Mouse (Mus musculus) forebrain, embryonic 11.5 days (tissue): ENCODE measurements around the gene Prdm8. TPM values are rescaled to one million over a fixed set of nuclear protein-coding genes. Genes with fewer than 3 reads are reported as not detected.
A peak's percentile ranks its signal among the peaks of the same experiment; 100 is the strongest.

Experiments
- ATAC-seq: fragments of 200-750 bp; cut with Nextera tagmentation; replicated peaks from 2 replicates; pipeline ENCODE4 v1.8.0; 2017; ENCODE audit warnings: moderate TSS enrichment; ENCODE audit not compliant: low FRiP score
- DNase-seq: peaks from one replicate; pipeline ENCODE4 v3.0.0-alpha.2; 2017; ENCODE audit warnings: low spot score
- H3K27ac ChIP-seq: fragments of 300-500 bp; sonication (generic); 2 replicates; pipeline ENCODE4 v1.5.1; 2014; ENCODE audit warnings: low read depth, low read length
- H3K27me3 ChIP-seq: fragments of 300-500 bp; sonication (generic); 2 replicates; pipeline ENCODE4 v1.6.1; 2014; ENCODE audit warnings: mild to moderate bottlenecking, low read length, mixed read lengths; ENCODE audit not compliant: control insufficient read depth, insufficient read depth
- H3K36me3 ChIP-seq: fragments of 300-500 bp; sonication (generic); 2 replicates; pipeline ENCODE4 v1.6.1; 2014; ENCODE audit warnings: mild to moderate bottlenecking, low read length, moderate library complexity, mixed read lengths; ENCODE audit not compliant: control insufficient read depth, insufficient read depth
- H3K4me1 ChIP-seq: fragments of 300-500 bp; sonication (generic); replicated peaks from 2 replicates; pipeline ENCODE4 v1.6.1; 2014; ENCODE audit warnings: low read length, mixed read lengths; ENCODE audit not compliant: control insufficient read depth, insufficient read depth
- H3K4me2 ChIP-seq: fragments of 300-500 bp; sonication (generic); 2 replicates; pipeline ENCODE4 v1.6.1; 2014; ENCODE audit warnings: low read depth, mild to moderate bottlenecking, low read length, moderate library complexity, mixed read lengths; ENCODE audit not compliant: severe bottlenecking
- H3K4me3 ChIP-seq: fragments of 300-500 bp; sonication (generic); 2 replicates; pipeline ENCODE4 v1.5.1; 2014; ENCODE audit warnings: low read depth, low read length
- H3K9ac ChIP-seq: fragments of 300-500 bp; sonication (generic); 2 replicates; pipeline ENCODE4 v1.6.1; 2014; ENCODE audit warnings: low read length
- H3K9me3 ChIP-seq: fragments of 300-500 bp; sonication (generic); 2 replicates; pipeline ENCODE4 v1.6.1; 2016; ENCODE audit warnings: low read length, mixed read lengths; ENCODE audit not compliant: control insufficient read depth
- WGBS: fragments of 180-500 bp; shearing (Covaris S2); extraction: QIAGEN DNeasy Blood & Tissue Kit; methylation state at CpG from one replicate; pipeline ENCODE4 v1.1.7; 2014; 5-methylcytosine and 5-hydroxymethylcytosine counted together
- polyA plus RNA-seq: library from polyadenylated mRNA; unstranded; fragments of >200 nt; fragmentation: Nextera tagmentation; extraction: Ambion mirVana; gene quantifications from 2 replicates; pipeline ENCODE4 v1.2.1, GENCODE M21; 2014

Gene Prdm8
- polyA plus RNA-seq, 1 experiment from 2014 or later: 0.96 TPM

DNA sequence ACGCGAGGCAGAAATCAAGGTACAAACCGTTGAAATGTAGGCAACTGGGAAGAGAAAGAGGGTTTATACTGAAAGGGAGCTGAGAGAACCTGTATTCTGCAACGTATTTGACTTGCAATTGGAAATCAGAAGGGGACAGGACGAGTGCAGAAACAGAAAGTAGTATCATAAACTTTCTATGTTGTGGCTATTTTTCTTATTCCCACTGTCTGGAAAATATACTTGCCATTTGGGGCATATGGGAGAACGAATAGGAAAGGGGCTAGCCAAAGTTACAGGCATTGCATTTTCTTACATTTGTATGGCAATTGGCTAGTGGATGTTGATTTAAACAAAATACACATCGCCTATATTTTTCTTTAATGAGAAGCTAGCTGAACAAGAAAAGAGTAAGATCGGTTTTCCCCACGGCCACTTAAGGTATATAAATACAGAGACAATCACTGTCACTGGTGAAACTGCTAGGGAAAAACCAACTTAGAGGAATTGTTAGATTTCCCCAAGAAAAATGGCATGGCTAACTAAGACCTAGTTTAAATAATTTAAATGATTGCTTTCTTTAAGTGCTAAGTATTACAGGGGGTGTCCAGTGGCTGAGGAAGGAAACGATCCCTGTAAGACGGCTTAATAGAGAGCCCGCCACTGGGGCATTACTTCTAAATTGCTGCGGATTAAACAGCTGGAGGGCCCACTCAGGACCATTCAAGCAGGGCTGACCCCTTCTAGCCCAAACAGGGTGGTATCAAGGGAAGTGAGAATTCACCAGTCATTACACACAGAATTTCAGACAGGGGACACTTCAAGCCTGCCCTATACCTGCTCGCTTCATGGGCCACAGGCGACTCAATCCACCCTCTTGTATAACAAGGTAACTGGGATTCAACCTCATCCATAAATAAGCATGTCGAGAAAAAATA lies 14.9 kb downstream of the Prdm8 start:
- no peaks in the 10 kb centered on the region for H3K9me3 ChIP-seq
- H3K4me3 ChIP-seq: peak overlapping the region; percentile 25
- no peak overlapping the region for H3K9ac ChIP-seq
- H3K36me3 ChIP-seq: no peaks in the 10 kb centered on the region
- H3K27ac ChIP-seq: no peak overlapping the region
- no peak for DNase-seq
- no peak for ATAC-seq
- H3K27me3 ChIP-seq: peaks cover 81% of the 10 kb centered on the region
- WGBS: 3% methylated on average over 16 of the region's 16 CpGs
- peaks cover 24% of the 10 kb centered on the region for H3K4me1 ChIP-seq
- H3K4me2 ChIP-seq: peak overlapping the region; percentile 57

DNA sequence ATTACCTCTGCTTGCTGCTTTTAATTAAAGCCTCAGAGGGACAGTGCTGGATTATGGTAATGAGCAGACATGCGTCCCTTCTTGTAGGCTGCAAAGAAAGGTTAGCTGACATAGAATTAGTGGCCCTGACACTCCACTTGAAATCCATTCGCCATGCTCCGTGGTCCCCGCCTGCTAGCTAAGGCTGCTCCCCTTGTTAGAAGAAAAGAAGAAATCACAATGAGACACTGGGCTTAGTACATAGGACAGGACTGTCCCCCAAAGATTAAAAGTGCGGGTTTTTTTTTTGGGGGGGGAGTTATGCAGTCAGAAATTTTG lies 15.6 kb downstream of the Prdm8 start:
- WGBS: under 1% methylated on average over 5 of the region's 5 CpGs
- H3K27me3 ChIP-seq: peaks cover 83% of the 10 kb centered on the region
- peak; percentile 56 for DNase-seq
- no peak overlapping the region for H3K27ac ChIP-seq
- H3K36me3 ChIP-seq: no peaks in the 10 kb centered on the region
- H3K4me2 ChIP-seq: 0 out of 2 replicates have a peak overlapping the region, but pooled peaks have one; percentile 12
- H3K9ac ChIP-seq: no peak overlapping the region
- H3K9me3 ChIP-seq: no peaks in the 10 kb centered on the region
- 0 out of 2 replicates have a peak overlapping the region, but pooled peaks have one; percentile 5 for H3K4me3 ChIP-seq
- peaks cover 24% of the 10 kb centered on the region for H3K4me1 ChIP-seq
- no peak for ATAC-seq

DNA sequence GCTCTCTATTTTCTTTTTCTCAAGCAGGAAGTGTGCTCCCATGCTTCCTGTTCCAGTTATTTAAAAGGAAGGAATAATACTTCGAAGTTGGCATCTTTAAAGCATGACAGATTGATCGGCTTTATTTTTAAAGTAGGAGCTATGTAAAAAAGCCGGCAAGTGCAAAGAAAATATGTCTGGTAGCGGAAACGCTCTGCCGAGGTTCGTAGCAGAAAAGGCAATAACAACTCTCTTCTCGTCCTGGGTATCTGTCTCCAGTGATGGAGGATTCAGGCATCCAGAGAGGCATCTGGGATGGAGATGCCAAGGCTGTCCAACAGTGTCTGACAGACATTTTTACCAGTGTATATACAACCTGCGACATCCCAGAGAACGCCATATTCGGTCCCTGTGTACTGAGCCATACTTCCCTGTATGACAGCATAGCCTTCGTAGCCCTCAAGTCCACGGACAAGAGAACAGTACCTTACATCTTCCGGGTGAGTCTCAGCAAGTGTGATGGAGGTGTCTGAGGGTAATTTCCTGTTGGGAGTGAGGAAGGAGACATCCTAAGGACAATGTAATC lies 16.1 kb downstream of the Prdm8 start:
- Histone ChIP-seq H3K27me3 (peaks cover 85% of the 10 kb centered on the region), H3K4me1 (peaks cover 24% of the 10 kb centered on the region), H3K27ac (no peak overlapping the region), H3K4me2 (0 out of 2 replicates have a peak overlapping the region, but pooled peaks have one; percentile 8), H3K36me3 (no peaks in the 10 kb centered on the region), H3K4me3 (no peak overlapping the region), H3K9ac (no peak overlapping the region), H3K9me3 (no peaks in the 10 kb centered on the region)
- WGBS: 2% methylated on average over 14 of the region's 14 CpGs
- peak; percentile 54 for DNase-seq
- no peak for ATAC-seq

DNA sequence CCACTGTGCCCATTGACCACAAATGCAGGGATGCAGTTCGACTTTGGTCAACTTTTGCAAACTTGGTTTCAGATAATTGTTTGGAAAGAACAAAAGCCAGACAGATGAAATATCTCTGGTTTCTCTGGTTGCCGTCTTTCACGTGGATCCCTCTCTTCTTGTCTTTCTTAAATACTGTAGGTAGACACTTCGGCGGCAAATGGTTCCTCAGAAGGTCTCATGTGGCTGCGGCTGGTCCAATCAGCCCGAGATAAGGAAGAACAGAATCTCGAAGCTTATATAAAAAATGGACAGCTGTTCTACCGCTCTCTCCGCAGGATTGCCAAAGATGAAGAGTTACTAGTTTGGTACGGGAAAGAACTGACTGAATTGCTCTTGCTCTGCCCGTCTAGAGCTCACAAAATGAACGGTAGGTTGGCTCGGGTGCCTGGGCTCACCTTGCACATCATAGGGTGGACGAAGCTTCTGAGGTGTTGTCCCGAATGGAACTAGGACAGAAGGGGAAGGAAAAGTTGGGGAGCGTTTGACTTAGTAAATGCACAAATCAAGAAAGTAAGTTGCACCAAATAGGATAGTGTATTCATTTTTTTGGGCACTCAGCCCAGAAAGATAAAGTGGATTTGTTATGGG lies 17.4 kb downstream of the Prdm8 start:
- under 1% methylated on average over 17 of the region's 17 CpGs for WGBS
- H3K4me2 ChIP-seq: no peak overlapping the region

DNA sequence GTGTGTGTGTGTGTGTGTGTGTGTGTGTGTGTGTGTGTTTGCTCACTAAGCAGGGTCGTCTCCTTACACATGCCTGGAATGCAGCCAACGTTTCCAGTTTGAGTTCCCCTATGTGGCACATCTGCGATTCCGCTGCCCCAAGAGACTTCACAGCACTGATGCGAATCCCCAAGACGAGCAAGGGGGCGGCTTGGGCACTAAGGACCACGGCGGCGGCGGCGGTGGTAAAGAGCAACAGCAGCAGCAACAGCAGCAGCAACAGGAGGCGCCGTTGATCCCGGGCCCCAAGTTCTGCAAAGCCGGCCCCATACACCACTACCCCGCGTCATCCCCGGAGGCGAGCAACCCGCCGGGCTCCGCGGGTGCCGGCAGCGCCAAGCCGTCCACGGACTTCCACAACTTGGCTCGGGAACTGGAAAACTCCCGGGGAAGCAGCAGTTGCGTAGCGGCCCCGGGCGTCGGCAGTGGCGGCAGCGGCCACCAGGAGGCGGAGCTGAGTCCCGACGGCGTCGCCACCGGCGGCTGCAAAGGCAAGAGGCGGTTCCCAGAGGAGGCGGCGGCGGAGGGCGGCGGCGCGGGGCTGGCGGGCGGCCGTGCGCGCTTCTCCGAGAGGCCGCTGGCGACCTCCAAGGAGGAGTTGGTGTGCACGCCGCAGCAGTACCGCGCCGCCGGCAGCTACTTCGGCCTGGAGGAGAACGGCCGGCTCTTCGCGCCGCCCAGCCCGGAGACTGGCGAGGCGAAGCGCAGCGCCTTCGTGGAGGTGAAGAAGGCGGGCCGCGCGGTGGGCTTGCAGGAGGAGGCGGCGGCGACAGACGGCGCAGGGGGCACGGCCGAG lies 18.2 kb downstream of the Prdm8 start:
- peaks cover 17% of the 10 kb centered on the region for H3K4me1 ChIP-seq

More for the DNA sequence above, 17.4 kb downstream of the Prdm8 start:
- Histone ChIP-seq H3K9me3 (no peaks in the 10 kb centered on the region), H3K36me3 (no peaks in the 10 kb centered on the region), H3K4me3 (no peak overlapping the region), H3K9ac (no peak overlapping the region), H3K27ac (no peak overlapping the region), H3K4me1 (peaks cover 23% of the 10 kb centered on the region), H3K27me3 (peaks cover 84% of the 10 kb centered on the region)
- ATAC-seq (no peak), DNase-seq (no peak)

DNA sequence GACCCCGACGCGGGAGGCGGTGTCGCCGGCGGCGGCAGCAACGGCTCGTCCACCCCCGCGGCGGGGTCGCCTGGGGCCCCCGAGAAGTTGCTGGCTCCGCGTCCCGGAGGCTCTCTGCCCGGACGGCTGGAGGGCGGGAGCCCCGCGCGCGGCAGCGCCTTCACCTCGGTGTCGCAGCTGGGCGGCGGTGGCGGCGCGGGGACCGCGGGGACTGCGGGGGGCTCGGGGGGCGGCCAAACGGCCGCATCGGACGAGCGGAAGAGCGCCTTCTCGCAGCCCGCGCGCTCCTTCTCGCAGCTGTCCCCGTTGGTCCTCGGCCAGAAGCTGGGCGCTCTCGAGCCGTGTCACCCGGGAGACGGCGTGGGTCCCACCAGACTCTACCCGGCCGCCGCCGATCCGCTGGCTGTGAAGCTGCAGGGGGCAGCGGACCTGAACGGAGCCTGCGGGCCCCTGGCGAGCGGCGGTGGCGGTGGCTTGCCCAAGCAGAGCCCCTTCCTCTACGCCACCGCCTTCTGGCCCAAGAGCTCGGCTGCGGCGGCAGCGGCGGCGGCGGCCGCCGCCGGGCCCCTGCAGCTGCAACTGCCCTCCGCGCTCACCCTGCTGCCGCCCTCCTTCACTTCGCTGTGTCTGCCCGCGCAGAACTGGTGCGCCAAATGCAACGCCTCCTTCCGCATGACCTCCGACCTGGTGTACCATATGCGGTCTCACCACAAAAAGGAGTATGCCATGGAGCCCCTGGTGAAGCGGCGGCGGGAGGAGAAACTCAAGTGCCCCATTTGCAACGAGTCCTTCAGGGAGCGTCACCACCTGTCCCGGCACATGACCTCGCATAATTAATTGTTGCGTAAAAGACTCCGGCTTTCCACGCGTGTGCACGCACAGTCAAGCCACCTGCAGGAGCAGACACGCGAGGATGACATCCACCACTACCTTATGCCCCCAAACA lies 19.1 kb downstream of the Prdm8 start:
- H3K4me2 ChIP-seq: peak overlapping the region; percentile 61
- DNase-seq (peak; percentile 77), ATAC-seq (peak; percentile 67)
- H3K9me3 ChIP-seq: no peaks in the 10 kb centered on the region
- under 1% methylated on average over 75 of the region's 106 CpGs for WGBS
- H3K36me3 ChIP-seq: no peaks in the 10 kb centered on the region
- no peak overlapping the region for H3K27ac ChIP-seq
- peaks cover 13% of the 10 kb centered on the region for H3K4me1 ChIP-seq
- H3K27me3 ChIP-seq: peaks cover 84% of the 10 kb centered on the region
- H3K9ac ChIP-seq: peak overlapping the region; percentile 41
- H3K4me3 ChIP-seq: peak overlapping the region; percentile 43

More for the DNA sequence above, 18.2 kb downstream of the Prdm8 start:
- peak overlapping the region; percentile 41 for H3K9ac ChIP-seq
- ATAC-seq: peak; percentile 71
- peak overlapping the region; percentile 43 for H3K4me3 ChIP-seq
- H3K27me3 ChIP-seq: peaks cover 84% of the 10 kb centered on the region
- no peaks in the 10 kb centered on the region for H3K9me3 ChIP-seq
- H3K36me3 ChIP-seq: no peaks in the 10 kb centered on the region
- no peak overlapping the region for H3K27ac ChIP-seq
- 0% methylated on average over 83 of the region's 89 CpGs for WGBS
- peak; percentile 94 for DNase-seq
- peak overlapping the region; percentile 61 for H3K4me2 ChIP-seq

DNA sequence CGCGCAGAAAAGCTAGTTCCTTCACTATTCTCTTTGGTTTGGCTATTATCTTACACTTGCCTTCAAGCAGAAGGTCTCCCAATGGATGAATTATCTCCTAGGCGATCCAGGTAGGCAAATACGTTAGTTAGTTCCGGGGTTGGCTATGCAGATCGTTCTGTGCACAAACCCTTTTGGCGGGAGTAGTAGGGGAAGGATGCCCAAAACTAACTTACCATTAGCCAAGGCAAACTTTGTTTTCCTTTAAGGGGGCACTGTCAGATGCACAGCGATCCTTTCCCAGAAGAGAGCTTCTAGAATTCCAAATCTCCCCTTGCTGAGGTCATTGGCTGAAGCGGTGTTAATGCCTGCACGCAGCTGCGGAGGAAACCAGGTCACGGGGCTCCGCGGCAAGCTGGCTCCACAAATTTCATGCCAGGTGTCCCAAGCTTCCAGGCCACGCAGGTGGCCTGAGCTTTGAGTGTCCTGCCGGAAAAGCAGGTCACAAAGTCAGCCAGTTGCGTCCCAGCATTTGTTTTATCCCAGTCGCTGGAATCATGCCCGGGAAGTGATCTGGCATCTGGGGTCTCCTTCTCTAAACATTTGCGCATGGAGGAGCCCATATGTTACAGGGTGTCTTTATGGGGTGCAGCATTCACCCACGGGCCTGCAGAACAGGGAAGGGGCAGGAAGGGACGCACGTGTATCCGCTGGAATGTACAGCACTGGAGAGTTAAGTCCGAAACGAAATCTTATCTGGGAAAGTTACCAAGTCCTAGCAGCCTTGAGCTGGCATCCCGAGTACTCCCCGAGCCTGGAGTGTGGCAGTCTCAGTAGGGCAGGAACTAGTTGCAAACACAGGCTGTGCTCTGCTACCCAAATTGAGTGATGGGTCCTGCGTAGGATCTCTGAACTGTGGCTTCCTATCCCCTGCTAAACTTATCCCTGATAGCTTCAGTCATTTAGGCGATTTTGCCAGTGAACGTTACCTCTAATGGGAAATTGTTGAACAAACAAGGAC lies 22.5 kb downstream of the Prdm8 start:
- no peak overlapping the region for H3K4me3 ChIP-seq
- H3K27ac ChIP-seq: no peak overlapping the region
- no peak for ATAC-seq
- H3K9ac ChIP-seq: no peak overlapping the region
- H3K9me3 ChIP-seq: no peaks in the 10 kb centered on the region
- no peak for DNase-seq
- peaks cover 57% of the 10 kb centered on the region for H3K27me3 ChIP-seq
- WGBS: under 1% methylated on average over 31 of the region's 31 CpGs
- peaks cover 6% of the 10 kb centered on the region; the same call in 1 of the 2 replicates for H3K4me1 ChIP-seq
- no peaks in the 10 kb centered on the region for H3K36me3 ChIP-seq
- H3K4me2 ChIP-seq: no peak overlapping the region
